Mouse (Mus musculus) ES-Bruce4 (cell line): ENCODE results near the gene 1700029H14Rik.

ENCODE experiments used
- CTCF ChIP-seq: IDR thresholded peaks from one replicate; pipeline ENCODE4 v1.8.1; 2011; ENCODE audit warnings: low read depth, low read length
- EP300 ChIP-seq: IDR thresholded peaks from 2 replicates; pipeline ENCODE4 v1.6.1; 2011; ENCODE audit warnings: low read depth, low read length; ENCODE audit not compliant: insufficient read depth
- POLR2A ChIP-seq: IDR thresholded peaks from one replicate; pipeline ENCODE4 v1.8.1; 2011; ENCODE audit warnings: low read length; ENCODE audit not compliant: insufficient read depth

GRCm38 (mm10) chr8:13601166-13601565 lies 38.9 kb upstream of the 1700029H14Rik start:
- TF ChIP-seq POLR2A, result no peak
- TF ChIP-seq CTCF, result no peak
- no peak for TF ChIP-seq EP300
